Mouse (Mus musculus) kidney, postnatal 4 days (tissue): ENCODE measurements around the gene Sema3g.

ENCODE experiments used
- DNase-seq, 2 experiments: peaks; one replicate each; pipeline ENCODE4 v3.0.0; 2021; ENCODE audit warnings: mixed read lengths in 2 of 2

Gene Sema3g

GRCm38 (mm10) chr14:31197547-31198516 lies 19.8 kb upstream of the Sema3g start:
- peak in 1 of 2 experiments; percentile 34 for DNase-seq

DNA sequence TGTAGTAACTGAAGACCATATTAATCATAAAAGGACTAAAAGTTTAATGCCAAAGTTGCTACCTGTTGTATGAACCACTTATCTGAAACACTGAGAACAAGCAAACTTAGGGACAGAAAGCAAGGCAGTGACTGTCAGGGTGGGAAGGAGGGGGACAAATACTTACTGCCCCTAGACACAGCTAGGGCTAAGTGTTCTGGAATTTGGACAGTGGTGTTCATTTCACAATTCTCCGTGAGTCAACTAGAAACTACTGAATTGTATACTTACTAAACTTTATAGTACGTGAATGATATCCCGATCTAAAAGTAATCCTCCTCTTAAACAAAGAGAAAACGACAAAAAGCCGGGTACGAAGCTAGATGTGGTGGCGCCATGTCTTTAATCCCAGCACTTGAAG lies 18.1 kb upstream of the Sema3g start:
- DNase-seq, result no peak

DNA sequence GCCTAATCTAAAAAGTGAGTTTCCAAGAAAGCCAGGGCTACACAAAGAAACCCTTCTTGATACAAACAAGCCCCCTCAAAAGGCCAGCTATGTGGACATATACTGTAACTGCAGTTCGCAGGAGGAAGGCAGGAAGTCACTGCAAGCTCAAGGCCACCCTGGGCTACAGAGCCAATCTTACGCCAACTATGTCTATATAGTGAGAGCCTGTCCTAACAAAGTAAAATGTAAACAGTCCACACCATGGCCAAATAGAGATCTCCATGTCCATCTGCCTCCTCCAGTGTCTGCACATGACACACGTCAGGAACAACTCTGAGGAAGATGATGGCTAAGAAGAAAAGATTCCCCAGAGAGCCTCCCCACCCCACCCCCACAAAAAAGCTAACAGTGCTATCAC lies 17.6 kb upstream of the Sema3g start:
- no peak for DNase-seq

GRCm38 (mm10) chr14:31204844-31205243 lies 12.8 kb upstream of the Sema3g start:
- no peak for DNase-seq

DNA sequence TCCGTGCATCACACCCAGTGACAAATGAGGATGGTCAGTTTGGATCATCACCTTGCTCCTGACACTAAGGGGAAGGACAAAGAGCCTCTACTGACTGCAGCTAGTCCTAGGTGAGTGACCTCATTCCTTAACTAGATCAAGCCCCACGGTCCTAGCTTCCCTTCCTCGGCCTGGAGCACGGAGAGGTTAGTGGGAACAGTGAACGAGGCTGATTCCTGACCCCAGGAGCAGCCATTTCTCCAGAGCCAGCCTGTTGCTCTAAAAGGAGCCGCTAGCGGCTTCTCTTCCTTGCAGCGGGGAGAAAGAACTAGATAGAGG lies 12.5 kb upstream of the Sema3g start:
- no peak for DNase-seq

- peak; percentile 74 to 78 for DNase-seq
These were observed 11.8 kb upstream of the Sema3g start for GRCm38 (mm10) chr14:31205562-31206467.

- DNase-seq, result peak; percentile 98 to 99
These were observed 11.1 kb upstream of the Sema3g start for GRCm38 (mm10) chr14:31206472-31206981.

DNA sequence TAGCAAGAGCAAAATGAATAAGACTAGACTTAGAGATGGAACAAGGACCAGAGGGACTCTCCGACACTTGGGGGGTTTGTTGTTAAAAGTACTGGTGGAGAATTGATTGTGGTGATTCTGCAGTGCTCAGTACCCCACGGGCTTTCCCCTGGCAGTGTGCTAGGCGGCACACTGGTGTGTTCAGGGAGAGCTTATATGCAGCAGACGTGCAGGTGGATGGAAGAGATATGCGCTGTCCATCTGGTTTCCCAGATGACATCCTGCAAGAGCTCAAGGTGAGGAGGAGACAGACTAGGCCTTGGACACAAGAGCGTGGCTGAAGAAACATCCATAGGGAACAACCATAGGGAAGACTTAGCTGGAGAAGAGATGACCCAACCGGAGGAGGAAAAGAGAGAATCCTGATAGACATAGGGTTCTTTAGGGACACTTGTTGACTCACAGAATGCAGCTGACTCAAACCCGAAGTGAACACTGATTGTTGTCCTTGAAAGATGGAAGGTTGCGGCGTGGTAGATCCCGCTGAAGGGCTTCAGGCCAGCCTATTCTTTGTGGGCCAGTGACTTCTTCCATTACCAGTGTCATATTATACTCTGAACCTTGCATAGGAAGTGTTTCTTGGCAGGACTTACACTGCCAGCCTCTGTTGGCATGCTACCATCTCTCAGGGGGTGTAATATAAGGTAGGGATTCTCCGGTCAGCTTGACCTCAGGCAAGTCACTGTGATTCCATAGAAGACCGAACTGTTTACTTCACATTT lies 10.4 kb upstream of the Sema3g start:
- DNase-seq, result no peak

GRCm38 (mm10) chr14:31208084-31208483 lies 9.6 kb upstream of the Sema3g start, which contains the start of gene Tnnc1:
Gene Tnnc1 (plus strand): TSS chr14:31208312.
- DNase-seq, result no peak

DNA sequence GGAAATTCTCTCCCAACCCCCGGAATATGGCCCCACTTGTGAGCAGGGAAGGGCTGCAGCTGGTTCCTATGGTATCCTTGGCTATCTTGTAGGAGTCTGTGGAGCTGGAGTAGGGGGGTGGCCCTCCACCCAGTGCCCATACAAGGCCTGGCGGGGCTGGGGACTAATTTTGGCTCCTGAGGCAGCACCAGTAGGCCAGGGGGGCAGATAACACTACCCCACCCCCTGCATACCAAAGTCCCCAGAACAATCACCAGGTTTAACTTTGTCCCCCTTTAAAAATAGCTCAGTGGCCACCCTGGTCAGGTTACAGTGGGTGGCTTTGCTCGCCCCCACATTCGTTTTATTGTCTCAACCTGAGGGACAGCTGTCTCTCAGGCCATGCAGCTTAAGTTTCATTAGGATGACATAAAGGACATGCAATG lies 8.5 kb upstream of the Sema3g start:
- DNase-seq, result no peak

- no peak for DNase-seq
These were observed 5.8 kb upstream of the Sema3g start for GRCm38 (mm10) chr14:31211854-31212253.

- no peak for DNase-seq
These were observed 5.2 kb upstream of the Sema3g start for GRCm38 (mm10) chr14:31212499-31212898.

DNA sequence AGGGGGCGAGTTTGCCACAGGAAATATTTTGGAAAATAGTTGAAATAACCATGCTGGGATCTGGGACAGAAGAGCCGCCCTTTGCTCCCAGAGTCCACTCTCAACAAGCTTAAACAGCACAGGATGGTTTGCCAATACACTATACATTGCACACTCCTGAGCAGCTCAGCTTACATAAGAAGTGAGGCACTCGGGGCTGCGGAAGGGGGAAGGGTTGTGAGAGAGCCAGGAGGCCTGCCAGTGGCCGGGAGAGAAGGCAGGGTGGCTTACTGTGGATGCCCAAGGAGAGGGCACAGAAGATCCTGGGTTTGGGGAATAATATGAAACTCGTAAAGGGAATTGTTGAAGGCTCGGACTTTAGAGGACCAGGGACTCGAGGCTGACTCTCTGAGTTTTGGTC lies 3.8 kb upstream of the Sema3g start:
- DNase-seq, result no peak

DNA sequence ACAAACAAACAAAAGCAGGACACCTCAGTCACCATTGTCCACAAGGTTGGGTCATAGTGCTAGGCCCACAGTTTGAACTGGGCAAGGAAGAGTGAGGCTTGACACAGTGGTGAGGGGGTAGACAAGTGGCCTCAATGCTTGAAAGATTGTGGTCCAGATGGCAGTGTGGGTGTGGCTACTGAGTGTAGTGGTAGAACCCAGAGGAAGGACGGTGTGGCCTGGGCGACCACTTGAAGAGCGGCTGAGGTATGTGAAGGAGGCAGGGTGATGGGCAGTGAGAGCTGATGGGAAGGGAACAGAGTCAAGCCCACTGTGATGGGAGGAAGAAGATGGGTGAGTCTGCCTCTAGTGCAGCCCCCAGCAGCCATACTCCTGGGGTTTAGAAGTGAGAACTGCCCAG lies 3.0 kb upstream of the Sema3g start:
- no peak for DNase-seq

DNA sequence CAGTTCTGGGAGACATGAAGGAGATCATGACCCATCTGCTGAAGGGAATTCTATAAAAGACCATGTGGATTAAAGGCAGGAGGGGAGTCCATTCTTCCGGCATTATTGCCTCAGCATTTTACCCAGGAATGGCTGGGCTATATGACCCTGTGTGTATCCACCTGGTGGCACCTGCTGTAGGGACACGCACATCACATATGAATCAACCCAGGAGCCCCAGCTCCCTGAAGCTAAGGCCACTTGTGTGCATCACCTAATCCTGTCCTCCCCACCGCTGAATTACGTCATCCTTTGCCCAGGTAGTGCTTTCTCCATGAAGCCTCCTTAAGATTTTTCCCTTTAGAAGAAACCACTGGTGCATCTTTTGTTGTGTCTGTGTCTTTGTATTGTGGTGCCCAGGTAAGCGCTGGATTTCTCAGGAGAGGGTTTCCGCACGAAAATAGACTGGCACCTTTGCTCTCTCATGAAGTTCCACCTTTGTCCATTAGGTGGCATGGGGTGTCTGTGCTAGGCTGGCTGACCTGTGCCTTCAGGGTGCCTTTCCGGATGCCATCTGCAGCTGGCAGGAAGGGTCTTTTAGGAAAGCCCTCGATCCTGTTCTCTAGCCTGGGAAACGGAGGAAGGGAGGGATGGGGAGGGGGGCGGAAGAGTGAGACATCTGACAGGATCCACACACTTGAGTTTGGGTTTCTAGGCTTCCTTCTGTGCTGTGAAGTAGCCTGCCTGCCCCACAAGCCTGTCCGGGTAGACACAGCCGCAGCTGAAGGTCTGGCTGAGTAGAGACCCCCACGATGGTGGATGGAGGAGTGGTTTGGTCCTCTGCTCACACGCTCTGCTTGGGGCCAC lies 2.3 kb upstream of the Sema3g start:
- peak; percentile 74 to 82 for DNase-seq

DNA sequence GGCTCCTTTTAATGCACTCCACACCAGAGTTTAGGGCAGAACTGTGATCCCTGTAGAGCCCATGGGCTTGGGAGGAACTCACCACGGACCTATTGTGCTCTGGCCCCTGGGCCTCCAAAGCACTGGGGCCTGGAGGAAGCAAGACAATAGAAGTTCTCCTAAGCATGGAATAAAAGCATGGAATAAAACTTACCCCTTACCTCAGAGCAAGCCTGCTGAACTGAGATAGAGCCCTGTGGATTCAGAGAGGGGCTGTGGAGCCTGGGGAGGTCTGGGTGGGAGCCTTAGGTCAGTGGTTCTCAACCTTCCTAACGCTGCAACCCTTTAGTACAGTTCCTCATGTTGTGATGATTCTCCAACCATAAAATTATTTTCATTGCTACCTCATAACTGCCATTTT lies 814 bp upstream of the Sema3g start, which contains the start of gene Nisch:
Nisch (minus strand) TSS at position 101 of the 400 bp plus-strand sequence.
- no peak for DNase-seq

GRCm38 (mm10) chr14:31226978-31227377 lies 9.3 kb downstream of the Sema3g start:
- peak; percentile 78 to 85 for DNase-seq

DNA sequence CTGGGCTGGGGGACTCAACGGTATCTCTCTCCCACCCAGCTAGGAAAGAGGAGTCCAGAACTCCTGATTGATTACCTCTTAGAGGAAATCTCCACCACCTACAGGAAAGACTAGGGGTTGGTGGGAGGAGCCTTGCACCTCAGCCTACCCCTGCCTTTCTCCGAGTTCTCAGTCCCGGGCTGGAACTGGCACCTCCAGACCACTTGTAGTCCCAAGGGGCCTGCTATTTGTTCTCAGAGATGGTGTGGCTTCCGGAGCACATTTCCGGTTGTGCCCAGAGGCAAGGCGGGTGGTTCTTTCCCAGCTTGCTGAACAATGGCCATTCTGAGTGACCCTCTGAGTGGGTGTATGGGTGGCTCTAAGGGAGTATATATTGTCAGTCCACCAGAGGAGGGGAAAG lies 10.6 kb downstream of the Sema3g start:
- peak in 1 of 2 experiments; percentile 45 for DNase-seq

DNA sequence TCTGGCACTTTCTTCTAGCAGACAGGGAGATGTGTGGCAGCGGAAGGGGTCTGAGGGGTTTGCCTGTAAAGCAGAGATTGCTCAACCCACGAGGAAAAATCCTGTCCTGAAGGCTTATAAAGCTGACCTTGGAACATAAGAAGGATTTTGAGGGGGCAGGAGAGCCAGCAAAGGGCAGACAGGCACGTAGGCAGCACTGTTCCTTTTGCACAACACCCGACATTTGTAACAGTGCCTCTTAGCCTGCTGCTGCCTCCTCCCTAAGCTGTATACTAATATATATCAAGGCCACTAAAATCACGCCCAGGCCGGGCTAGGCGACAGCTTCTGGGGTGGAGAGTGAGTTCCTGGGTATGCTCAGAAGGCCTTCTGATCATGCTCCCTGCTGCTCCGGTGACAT lies 12.8 kb downstream of the Sema3g start:
- DNase-seq, result no peak

- no peak for DNase-seq
These were observed 14.9 kb downstream of the Sema3g start for GRCm38 (mm10) chr14:31232404-31233069.
